Mouse (Mus musculus) megakaryocyte, embryonic 14.5 days (primary cell): ENCODE results near the gene Lrrc58. TPM values are rescaled to one million over a fixed set of nuclear protein-coding genes. Genes with fewer than 3 reads are reported as not detected.

Source experiments
- H3K27me3 ChIP-seq: replicated peaks from 2 replicates; pipeline ENCODE3; 2012; ENCODE audit warnings: inconsistent platforms
- H3K36me3 ChIP-seq: replicated peaks from 2 replicates; pipeline ENCODE3; 2012; ENCODE audit warnings: low read length, inconsistent platforms, mixed read lengths
- H3K4me1 ChIP-seq: 2 replicates; pipeline ENCODE4 v1.6.1; 2012; ENCODE audit warnings: inconsistent platforms
- H3K4me3 ChIP-seq: replicated peaks from 2 replicates; pipeline ENCODE3; 2012; ENCODE audit warnings: moderate library complexity, mild to moderate bottlenecking, inconsistent platforms
- H3K9me3 ChIP-seq: 2 replicates; pipeline ENCODE4 v1.6.1; 2012; ENCODE audit warnings: inconsistent platforms
- FLI1 ChIP-seq: IDR thresholded peaks from 2 replicates; pipeline ENCODE4 v1.6.1; 2012; ENCODE audit warnings: low read length, inconsistent platforms, mixed read lengths
- GATA1 ChIP-seq: IDR thresholded peaks from 3 replicates; pipeline ENCODE4 v1.6.1; 2012; ENCODE audit warnings: mixed read lengths, low read length, inconsistent platforms, borderline replicate concordance
- polyA plus RNA-seq: library from polyadenylated mRNA; stranded (reverse); fragments of >175 nt; gene quantifications from 2 replicates; pipeline ENCODE4 v1.2.3, GENCODE M21; 2012; ENCODE audit warnings: low replicate concordance; ENCODE audit not compliant: insufficient read depth

Lrrc58 gene
- polyA plus RNA-seq = 1.2 and 2.3 TPM in 2 replicates

- Histone ChIP-seq H3K9me3 (no peaks in the 10 kb centered on the region), H3K27me3 (no peaks in the 10 kb centered on the region), H3K4me3 (peak within 1 kb of the TSS; percentile 98), H3K4me1 (peaks cover 45% of the 10 kb centered on the region), H3K36me3 (peaks cover 20% of the 10 kb centered on the region)
- TF ChIP-seq FLI1 = no peak
- TF ChIP-seq GATA1 = no peak
Measured at GRCm38 (mm10) chr16:37867791-37868505, at the start of gene Lrrc58. Gene Lrrc58, plus strand, starts transcription at chr16:37868389.

GRCm38 (mm10) chr16:37823949-37824348 lies 44.2 kb upstream of the Lrrc58 start:
- Histone ChIP-seq H3K4me1 (no peaks in the 10 kb centered on the region), H3K4me3 (no peak overlapping the region), H3K9me3 (no peaks in the 10 kb centered on the region), H3K36me3 (no peaks in the 10 kb centered on the region), H3K27me3 (peaks cover 2% of the 10 kb centered on the region)
- TF ChIP-seq FLI1 (no peak), GATA1 (no peak)

- H3K4me3 ChIP-seq = no peak overlapping the region
- H3K36me3 ChIP-seq = no peaks in the 10 kb centered on the region
- no peaks in the 10 kb centered on the region for H3K4me1 ChIP-seq
- peaks cover 2% of the 10 kb centered on the region for H3K27me3 ChIP-seq
- TF ChIP-seq GATA1 (no peak), FLI1 (no peak)
- no peaks in the 10 kb centered on the region for H3K9me3 ChIP-seq
Measured at GRCm38 (mm10) chr16:37824778-37825505, 43.2 kb upstream of the Lrrc58 start.

- no peak for TF ChIP-seq FLI1
- no peaks in the 10 kb centered on the region for H3K36me3 ChIP-seq
- H3K27me3 ChIP-seq = peaks cover 2% of the 10 kb centered on the region
- no peaks in the 10 kb centered on the region for H3K9me3 ChIP-seq
- H3K4me3 ChIP-seq = no peak overlapping the region
- H3K4me1 ChIP-seq = no peaks in the 10 kb centered on the region
Measured at GRCm38 (mm10) chr16:37826286-37826685, 41.9 kb upstream of the Lrrc58 start.

- TF ChIP-seq GATA1 = no peak
- no peak for TF ChIP-seq FLI1
- H3K36me3 ChIP-seq = no peaks in the 10 kb centered on the region
Measured at GRCm38 (mm10) chr16:37831041-37831440, 37.1 kb upstream of the Lrrc58 start.

GRCm38 (mm10) chr16:37837571-37837970 lies 30.6 kb upstream of the Lrrc58 start:
- Histone ChIP-seq H3K27me3 (peaks cover 7% of the 10 kb centered on the region), H3K9me3 (no peaks in the 10 kb centered on the region), H3K36me3 (no peaks in the 10 kb centered on the region), H3K4me1 (peaks cover 4% of the 10 kb centered on the region; the same call in 1 of the 2 replicates), H3K4me3 (no peak overlapping the region)
- TF ChIP-seq GATA1 = no peak
- TF ChIP-seq FLI1 = no peak

More at GRCm38 (mm10) chr16:37831041-37831440, 37.1 kb upstream of the Lrrc58 start:
- Histone ChIP-seq H3K4me1 (peaks cover 4% of the 10 kb centered on the region; the same call in 1 of the 2 replicates), H3K27me3 (peaks cover 1% of the 10 kb centered on the region), H3K9me3 (no peaks in the 10 kb centered on the region), H3K4me3 (no peak overlapping the region)

- Histone ChIP-seq H3K4me3 (no peak overlapping the region), H3K4me1 (peaks cover 10% of the 10 kb centered on the region), H3K36me3 (no peaks in the 10 kb centered on the region), H3K27me3 (peaks cover 13% of the 10 kb centered on the region), H3K9me3 (no peaks in the 10 kb centered on the region)
- TF ChIP-seq FLI1 = no peak
- no peak for TF ChIP-seq GATA1
Measured at GRCm38 (mm10) chr16:37842439-37842838, 25.8 kb upstream of the Lrrc58 start.

- TF ChIP-seq FLI1 (no peak), GATA1 (no peak)
- Histone ChIP-seq H3K27me3 (peaks cover 13% of the 10 kb centered on the region), H3K36me3 (no peaks in the 10 kb centered on the region), H3K9me3 (no peaks in the 10 kb centered on the region), H3K4me1 (peaks cover 17% of the 10 kb centered on the region), H3K4me3 (no peak overlapping the region)
Measured at GRCm38 (mm10) chr16:37843740-37844139, 24.4 kb upstream of the Lrrc58 start.

GRCm38 (mm10) chr16:37845202-37845925 lies 22.8 kb upstream of the Lrrc58 start:
- Histone ChIP-seq H3K36me3 (no peaks in the 10 kb centered on the region), H3K4me1 (peaks cover 22% of the 10 kb centered on the region), H3K9me3 (no peaks in the 10 kb centered on the region), H3K27me3 (peaks cover 13% of the 10 kb centered on the region), H3K4me3 (no peak overlapping the region)
- no peak for TF ChIP-seq FLI1
- no peak for TF ChIP-seq GATA1
